Mouse (Mus musculus): ENCODE data around the gene Mtg2. TPM values are rescaled to one million over a fixed set of nuclear protein-coding genes. Genes with fewer than 3 reads are reported as not detected.

Mtg2 gene
- polyA plus RNA-seq (2014; fragmentation: Nextera tagmentation; extraction: Ambion mirVana), result 28.2 and 29.4 TPM in 2 replicates

GRCm38 (mm10) chr2:180070481-180071453 lies at the start of gene Mtg2:
Gene Mtg2 (plus strand): TSS chr2:180070588.
- Histone ChIP-seq H3K9ac (ENCODE audit: low read length) (peak within 1 kb of the TSS; percentile 73), H3K27ac (replicated peaks; ENCODE audit: low read depth, low read length) (no peak within 1 kb of the TSS), H3K4me2 (ENCODE audit: low read depth, severe bottlenecking) (peak within 1 kb of the TSS; percentile 53), H3K4me1 (ENCODE audit: control insufficient read depth, insufficient read depth, low read length) (peaks cover 6% of the 10 kb centered on the region; the same call in 1 of the 2 replicates), H3K9me3 (ENCODE audit: control insufficient read depth, low read length) (no peaks in the 10 kb centered on the region), H3K4me3 (ENCODE audit: low read depth, low read length) (peak within 1 kb of the TSS; percentile 73), H3K36me3 (ENCODE audit: control insufficient read depth, insufficient read depth, low read length) (no peaks in the 10 kb centered on the region), H3K27me3 (ENCODE audit: control insufficient read depth, insufficient read depth, low read length) (no peaks in the 10 kb centered on the region)
- ATAC-seq (ENCODE audit: insufficient number of reproducible peaks, low FRiP score, low TSS enrichment, low read depth) (peak; percentile 93), DNase-seq (ENCODE audit: low spot score) (peak; percentile 95)
- WGBS, result 7% methylated on average over 58 of the region's 58 CpGs

GRCm38 (mm10) chr2:180020919-180021318 lies 49.5 kb upstream of the Mtg2 start:
- H3K27ac ChIP-seq (replicated peaks; ENCODE audit: low read depth, low read length), result no peak overlapping the region
- no peak overlapping the region for H3K4me3 ChIP-seq (ENCODE audit: low read depth, low read length)
- H3K9me3 ChIP-seq (ENCODE audit: control insufficient read depth, low read length), result no peaks in the 10 kb centered on the region
- peaks cover 16% of the 10 kb centered on the region for H3K27me3 ChIP-seq (ENCODE audit: control insufficient read depth, insufficient read depth, low read length)
- H3K9ac ChIP-seq (ENCODE audit: low read length), result no peak overlapping the region
- WGBS, result 78% methylated on average over 8 of the region's 8 CpGs
- H3K4me1 ChIP-seq (ENCODE audit: control insufficient read depth, insufficient read depth, low read length), result peaks cover under 1% of the 10 kb centered on the region
- ATAC-seq (ENCODE audit: insufficient number of reproducible peaks, low FRiP score, low TSS enrichment, low read depth), result no peak
- H3K36me3 ChIP-seq (ENCODE audit: control insufficient read depth, insufficient read depth, low read length), result no peaks in the 10 kb centered on the region
- no peak for DNase-seq (ENCODE audit: low spot score)
- no peak overlapping the region for H3K4me2 ChIP-seq (ENCODE audit: low read depth, severe bottlenecking)

- H3K4me3 ChIP-seq (ENCODE audit: low read depth, low read length), result no peak overlapping the region
- peaks cover 16% of the 10 kb centered on the region for H3K27me3 ChIP-seq (ENCODE audit: control insufficient read depth, insufficient read depth, low read length)
- H3K36me3 ChIP-seq (ENCODE audit: control insufficient read depth, insufficient read depth, low read length), result peaks cover 2% of the 10 kb centered on the region; the same call in 1 of the 2 replicates
- no peak for ATAC-seq (ENCODE audit: insufficient number of reproducible peaks, low FRiP score, low TSS enrichment, low read depth)
- no peak for DNase-seq (ENCODE audit: low spot score)
- H3K4me2 ChIP-seq (ENCODE audit: low read depth, severe bottlenecking), result no peak overlapping the region
- H3K4me1 ChIP-seq (ENCODE audit: control insufficient read depth, insufficient read depth, low read length), result peaks cover 19% of the 10 kb centered on the region
- no peak overlapping the region for H3K27ac ChIP-seq (replicated peaks; ENCODE audit: low read depth, low read length)
- no peak overlapping the region for H3K9ac ChIP-seq (ENCODE audit: low read length)
- 64% methylated on average over 6 of the region's 6 CpGs for WGBS
- no peaks in the 10 kb centered on the region for H3K9me3 ChIP-seq (ENCODE audit: control insufficient read depth, low read length)
Observed at GRCm38 (mm10) chr2:180022751-180023150, 47.6 kb upstream of the Mtg2 start.

- Histone ChIP-seq H3K27ac (replicated peaks; ENCODE audit: low read depth, low read length) (peak within 1 kb of the TSS; percentile 82), H3K9me3 (ENCODE audit: control insufficient read depth, low read length) (no peaks in the 10 kb centered on the region), H3K4me3 (ENCODE audit: low read depth, low read length) (peak within 1 kb of the TSS; percentile 99), H3K4me2 (ENCODE audit: low read depth, severe bottlenecking) (peak within 1 kb of the TSS; percentile 88), H3K36me3 (ENCODE audit: control insufficient read depth, insufficient read depth, low read length) (peaks cover 6% of the 10 kb centered on the region; the same call in 1 of the 2 replicates), H3K9ac (ENCODE audit: low read length) (peak within 1 kb of the TSS; percentile 98), H3K27me3 (ENCODE audit: control insufficient read depth, insufficient read depth, low read length) (peaks cover 16% of the 10 kb centered on the region), H3K4me1 (ENCODE audit: control insufficient read depth, insufficient read depth, low read length) (peaks cover 21% of the 10 kb centered on the region)
- under 1% methylated on average over 57 of the region's 80 CpGs for WGBS
- DNase-seq (ENCODE audit: low spot score), result peak; percentile 99
- ATAC-seq (ENCODE audit: insufficient number of reproducible peaks, low FRiP score, low TSS enrichment, low read depth), result peak; percentile 93
Observed at GRCm38 (mm10) chr2:180024401-180025098, 45.8 kb upstream of the Mtg2 start, which contains the start of gene Lsm14b. Gene Lsm14b (plus strand): TSS chr2:180024987.

- Histone ChIP-seq H3K9me3 (ENCODE audit: control insufficient read depth, low read length) (no peaks in the 10 kb centered on the region), H3K4me2 (ENCODE audit: low read depth, severe bottlenecking) (peak overlapping the region; percentile 88), H3K4me3 (ENCODE audit: low read depth, low read length) (peak overlapping the region; percentile 99), H3K9ac (ENCODE audit: low read length) (peak overlapping the region; percentile 98), H3K36me3 (ENCODE audit: control insufficient read depth, insufficient read depth, low read length) (peaks cover 6% of the 10 kb centered on the region; the same call in 1 of the 2 replicates), H3K27ac (replicated peaks; ENCODE audit: low read depth, low read length) (peak overlapping the region; percentile 82), H3K27me3 (ENCODE audit: control insufficient read depth, insufficient read depth, low read length) (peaks cover 16% of the 10 kb centered on the region), H3K4me1 (ENCODE audit: control insufficient read depth, insufficient read depth, low read length) (peaks cover 21% of the 10 kb centered on the region)
- ATAC-seq (ENCODE audit: insufficient number of reproducible peaks, low FRiP score, low TSS enrichment, low read depth), result peak; percentile 13
- DNase-seq (ENCODE audit: low spot score), result no peak
- WGBS, result under 1% methylated on average over 82 of the region's 84 CpGs
Observed at GRCm38 (mm10) chr2:180025135-180025860, 45.1 kb upstream of the Mtg2 start.

- Histone ChIP-seq H3K27ac (replicated peaks; ENCODE audit: low read depth, low read length) (no peak overlapping the region), H3K36me3 (ENCODE audit: control insufficient read depth, insufficient read depth, low read length) (peaks cover 6% of the 10 kb centered on the region), H3K4me1 (ENCODE audit: control insufficient read depth, insufficient read depth, low read length) (peaks cover 21% of the 10 kb centered on the region), H3K27me3 (ENCODE audit: control insufficient read depth, insufficient read depth, low read length) (peaks cover 14% of the 10 kb centered on the region), H3K9me3 (ENCODE audit: control insufficient read depth, low read length) (no peaks in the 10 kb centered on the region), H3K4me2 (ENCODE audit: low read depth, severe bottlenecking) (peak overlapping the region; percentile 88), H3K4me3 (ENCODE audit: low read depth, low read length) (peak overlapping the region; percentile 99), H3K9ac (ENCODE audit: low read length) (peak overlapping the region; percentile 98)
- DNase-seq (ENCODE audit: low spot score), result no peak
- 10% methylated on average over 6 of the region's 6 CpGs for WGBS
- no peak for ATAC-seq (ENCODE audit: insufficient number of reproducible peaks, low FRiP score, low TSS enrichment, low read depth)
Observed at GRCm38 (mm10) chr2:180025861-180026200, 44.6 kb upstream of the Mtg2 start.

- DNase-seq (ENCODE audit: low spot score) (no peak), ATAC-seq (ENCODE audit: insufficient number of reproducible peaks, low FRiP score, low TSS enrichment, low read depth) (no peak)
- peaks cover 21% of the 10 kb centered on the region for H3K4me1 ChIP-seq (ENCODE audit: control insufficient read depth, insufficient read depth, low read length)
- H3K27me3 ChIP-seq (ENCODE audit: control insufficient read depth, insufficient read depth, low read length), result peaks cover 6% of the 10 kb centered on the region; the same call in 1 of the 2 replicates
- no peaks in the 10 kb centered on the region for H3K9me3 ChIP-seq (ENCODE audit: control insufficient read depth, low read length)
- WGBS, result 85% methylated on average over 9 of the region's 9 CpGs
- no peak overlapping the region for H3K27ac ChIP-seq (replicated peaks; ENCODE audit: low read depth, low read length)
- peak overlapping the region; percentile 88; the same call in 1 of the 2 replicates for H3K4me2 ChIP-seq (ENCODE audit: low read depth, severe bottlenecking)
- no peak overlapping the region; the same call in 1 of the 2 replicates for H3K4me3 ChIP-seq (ENCODE audit: low read depth, low read length)
- 0 out of 2 replicates have a peak overlapping the region, but pooled peaks have one; percentile 28 for H3K9ac ChIP-seq (ENCODE audit: low read length)
- H3K36me3 ChIP-seq (ENCODE audit: control insufficient read depth, insufficient read depth, low read length), result peaks cover 9% of the 10 kb centered on the region
Observed at GRCm38 (mm10) chr2:180027768-180028167, 42.6 kb upstream of the Mtg2 start.

Measured in limb, embryonic 11.5 days (tissue).